Mouse (Mus musculus): Measurements from ENCODE around the gene Rapgef1.
A peak's percentile ranks its signal among the peaks of the same experiment; 100 is the strongest.

Rapgef1 gene

DNA sequence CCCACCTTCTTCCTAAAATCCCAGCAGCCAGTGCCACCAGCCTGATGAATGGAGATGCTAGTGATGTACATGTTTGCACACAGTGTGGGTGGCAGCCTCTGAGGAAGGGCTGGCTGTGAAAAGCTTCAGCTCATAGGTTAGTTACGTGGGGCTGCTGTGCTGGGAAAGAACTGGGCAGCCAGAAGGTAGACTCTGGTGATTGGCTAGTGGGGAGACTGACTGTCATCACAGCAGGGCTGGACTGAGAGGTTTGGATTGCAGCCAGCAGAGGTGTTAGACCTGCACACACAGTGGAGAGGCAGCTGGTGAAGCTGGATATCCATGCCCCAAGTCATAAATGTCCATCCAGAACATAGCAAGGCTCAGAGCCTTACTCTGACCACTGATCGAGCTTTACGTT is 27.1 kb downstream of the Rapgef1 start:
- no peak for DNase-seq

DNA sequence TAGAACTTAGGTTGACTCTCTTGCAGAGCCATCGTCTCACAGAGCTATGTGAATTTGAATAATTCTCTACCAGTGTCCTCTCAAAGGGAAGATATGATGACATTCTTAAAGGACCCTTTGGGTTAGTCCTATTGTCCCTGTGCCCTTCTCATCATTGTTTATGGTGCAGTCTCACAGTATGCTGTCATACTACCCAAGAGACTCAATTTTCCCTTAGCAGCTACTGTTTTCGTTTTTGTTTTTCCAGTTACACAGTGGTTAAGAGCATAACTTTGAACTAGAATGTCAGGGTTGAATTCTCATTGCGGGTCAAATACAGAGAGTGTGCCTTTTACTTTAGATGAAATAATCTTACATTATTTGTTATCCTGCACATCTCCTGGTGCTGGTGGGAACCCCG is 27.6 kb downstream of the Rapgef1 start:
- DNase-seq = no peak

DNA sequence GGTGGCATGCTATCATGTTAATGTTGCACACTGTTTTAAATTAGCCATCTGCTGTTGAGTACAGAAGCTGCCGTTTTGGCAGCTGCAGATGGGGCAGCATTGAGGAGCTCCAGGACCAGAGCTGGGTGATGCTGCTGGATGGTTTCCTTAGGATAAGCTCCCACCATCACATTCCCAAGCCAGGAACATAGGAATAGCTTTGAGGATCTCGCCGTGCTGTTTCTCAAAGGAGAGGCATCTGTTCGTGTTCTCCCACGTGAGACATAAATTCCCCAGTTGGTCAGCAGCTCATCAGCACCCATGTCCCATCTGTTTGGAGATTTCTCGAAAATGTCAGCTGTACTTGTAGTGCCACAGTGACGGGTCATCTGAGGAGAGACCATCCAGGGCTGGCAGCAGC is 28.3 kb downstream of the Rapgef1 start:
- DNase-seq = no peak

DNA sequence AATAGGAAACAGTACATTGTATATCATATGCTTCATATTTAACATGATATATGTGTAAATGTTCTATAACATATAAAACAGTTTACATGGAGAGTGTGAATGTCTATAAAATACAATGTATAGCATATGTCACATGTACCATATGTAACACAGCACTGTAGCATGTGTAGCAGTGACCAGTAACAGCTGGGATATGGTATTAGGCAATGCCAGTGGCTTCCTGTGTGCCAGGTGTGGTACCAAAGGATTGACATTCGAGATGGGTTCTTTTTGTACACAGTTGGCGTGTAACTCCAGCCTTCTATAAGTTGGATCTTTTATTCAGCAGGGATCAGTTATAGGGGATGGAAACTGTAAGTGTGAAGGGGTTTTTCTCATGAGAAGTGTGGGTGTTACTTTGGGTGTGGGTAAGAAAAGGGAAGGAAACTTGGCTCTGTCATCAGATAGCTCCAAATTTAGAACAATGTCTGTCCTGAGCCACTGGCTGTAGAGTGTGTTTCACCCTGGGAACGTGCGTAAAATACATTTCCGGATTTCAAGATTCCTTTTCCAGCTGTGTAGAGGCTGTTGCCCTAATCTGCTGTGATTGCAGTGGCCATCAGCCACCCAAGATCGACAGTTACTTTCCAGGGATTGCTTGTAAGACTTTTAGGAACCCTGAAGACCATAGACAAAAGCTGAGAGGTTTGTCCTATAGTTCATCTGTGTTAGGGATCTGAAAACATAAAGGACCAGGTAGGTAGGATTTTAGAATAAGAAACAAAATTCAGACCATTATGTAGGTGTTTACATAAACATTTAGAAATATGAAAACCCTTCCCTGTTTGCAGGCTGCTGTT is 29.7 kb downstream of the Rapgef1 start:
- DNase-seq = no peak

DNA sequence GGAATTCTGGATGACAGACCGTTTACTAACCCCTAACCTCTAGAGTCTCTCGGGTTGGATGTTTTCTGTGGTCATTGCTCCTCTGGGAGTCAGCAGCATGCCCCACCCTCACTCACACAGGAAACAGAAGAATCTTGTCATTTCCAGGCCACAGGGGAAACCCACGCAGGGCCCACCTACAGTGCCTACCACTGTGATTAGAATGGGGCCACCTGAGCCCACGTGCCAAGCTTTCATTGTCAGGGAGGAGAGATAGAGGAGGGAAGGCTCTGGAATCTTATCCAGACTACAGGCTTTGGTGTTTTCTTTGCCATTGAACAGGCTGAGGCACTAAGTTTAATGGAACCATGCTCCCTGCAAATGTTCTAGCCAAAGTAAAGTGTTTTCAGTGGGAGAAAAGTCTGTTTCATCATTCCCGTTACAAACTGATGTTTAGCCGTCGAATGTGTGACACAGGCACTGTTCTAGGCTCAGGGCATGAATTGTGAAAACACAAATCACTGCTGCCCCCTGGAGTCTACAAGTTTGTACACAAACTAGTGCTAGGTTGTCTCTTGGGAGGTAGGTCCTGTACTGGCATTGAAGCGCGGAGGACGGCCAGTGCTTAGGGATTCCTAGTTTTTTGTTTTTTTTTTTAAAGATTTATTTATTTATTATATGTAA is 30.4 kb downstream of the Rapgef1 start:
- DNase-seq = peak; percentile 51 to 52

DNA sequence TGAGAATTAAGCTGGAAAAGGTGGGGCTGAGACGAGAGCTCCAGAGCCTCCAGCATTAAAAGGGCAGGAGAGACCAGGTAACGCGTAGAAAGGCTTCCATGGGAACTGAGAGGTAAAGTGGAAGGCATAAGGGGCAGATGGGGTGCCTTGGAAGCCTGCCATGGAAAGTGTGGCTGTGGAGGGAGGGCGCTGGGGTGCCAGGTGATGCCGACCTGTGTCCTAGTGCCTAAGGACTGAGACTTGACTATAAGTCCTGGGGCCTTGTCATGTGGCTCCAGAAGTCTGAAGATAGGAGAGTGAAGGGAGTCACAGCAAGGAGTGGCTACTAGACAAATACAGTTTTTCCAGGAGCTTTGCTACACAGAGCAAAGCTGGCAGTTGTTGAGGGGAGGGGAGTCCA is 32.4 kb downstream of the Rapgef1 start:
- no peak for DNase-seq

DNA sequence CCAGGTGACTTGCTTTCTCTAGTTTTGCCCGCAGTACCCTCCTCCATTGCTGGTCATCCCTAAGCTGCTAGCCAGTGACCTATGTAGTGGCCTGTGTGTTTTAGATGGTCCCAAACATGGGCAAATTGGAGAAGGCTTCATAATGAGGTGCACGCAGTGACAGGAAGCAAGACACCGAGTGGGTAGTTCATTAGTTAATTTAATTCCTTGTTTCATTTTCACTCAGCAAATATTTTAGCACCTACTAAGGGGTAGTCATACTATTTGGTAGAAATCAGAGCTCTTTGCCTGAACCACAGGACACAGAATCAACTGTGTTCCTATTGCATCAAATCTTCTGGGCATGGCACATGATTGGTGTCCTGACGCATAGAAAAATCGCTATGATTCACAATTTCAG is 35.9 kb downstream of the Rapgef1 start:
- no peak for DNase-seq

DNA sequence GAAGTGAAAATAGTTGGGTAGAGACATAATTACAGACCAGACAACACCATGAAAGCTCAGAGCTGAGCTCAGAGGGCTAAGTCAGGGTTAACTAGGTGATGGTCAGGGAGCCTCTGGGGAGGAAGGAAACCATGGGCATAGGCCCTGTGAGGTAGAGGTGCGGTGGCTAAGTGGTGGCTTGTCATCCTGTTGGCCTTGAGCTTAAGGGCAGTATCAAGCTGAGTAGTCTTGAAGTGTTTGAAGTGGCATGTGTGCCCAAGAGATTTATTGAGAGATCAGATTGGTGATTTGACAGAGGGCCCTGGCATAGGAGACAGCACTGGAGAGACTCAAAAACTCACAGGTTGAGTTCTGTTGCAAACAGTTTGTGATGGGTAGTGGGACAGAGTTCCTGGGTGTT is 36.6 kb downstream of the Rapgef1 start:
- no peak for DNase-seq

DNA sequence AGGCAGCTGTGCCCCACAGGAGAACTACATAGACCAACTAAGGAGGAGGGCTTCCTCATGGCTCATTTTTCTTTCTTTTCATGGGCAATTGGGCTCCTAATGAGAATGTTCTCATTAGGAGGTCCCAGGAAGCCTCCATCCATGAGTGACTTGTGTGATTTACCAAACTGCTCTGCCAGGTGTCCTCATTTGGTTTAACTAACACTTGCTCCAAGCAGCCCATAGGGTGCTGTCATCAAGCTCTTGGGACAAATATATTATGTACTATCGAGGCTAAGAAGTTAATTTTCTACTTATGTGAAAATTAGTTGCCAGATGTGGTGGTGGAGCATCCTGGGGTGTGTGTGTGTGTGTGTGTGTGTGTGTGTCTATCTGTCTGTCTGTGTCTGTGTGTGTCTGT is 37.6 kb downstream of the Rapgef1 start:
- DNase-seq = no peak

DNA sequence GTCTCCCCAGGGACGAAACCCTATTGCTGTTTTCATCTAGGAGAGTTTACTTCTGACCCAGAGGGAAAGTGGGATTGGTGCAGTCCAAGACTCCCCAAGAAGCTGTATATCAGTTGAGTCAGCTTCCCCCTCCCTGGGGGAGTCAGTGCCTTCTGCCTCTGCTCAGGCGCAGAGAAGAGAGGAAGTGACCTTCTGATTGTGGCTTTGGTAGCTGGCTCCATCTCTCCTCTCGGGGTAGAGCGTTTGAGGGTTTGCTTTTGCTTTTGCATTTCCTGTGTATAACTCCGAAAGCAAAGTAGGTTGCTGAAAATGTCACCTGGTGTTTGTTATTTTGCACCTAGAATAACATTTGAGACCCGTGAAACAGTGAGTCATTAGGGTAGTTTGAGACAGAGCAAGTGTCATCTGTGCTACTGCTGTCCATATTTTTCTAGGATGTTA is 42.3 kb downstream of the Rapgef1 start:
- DNase-seq = peak; percentile 74 to 83

DNA sequence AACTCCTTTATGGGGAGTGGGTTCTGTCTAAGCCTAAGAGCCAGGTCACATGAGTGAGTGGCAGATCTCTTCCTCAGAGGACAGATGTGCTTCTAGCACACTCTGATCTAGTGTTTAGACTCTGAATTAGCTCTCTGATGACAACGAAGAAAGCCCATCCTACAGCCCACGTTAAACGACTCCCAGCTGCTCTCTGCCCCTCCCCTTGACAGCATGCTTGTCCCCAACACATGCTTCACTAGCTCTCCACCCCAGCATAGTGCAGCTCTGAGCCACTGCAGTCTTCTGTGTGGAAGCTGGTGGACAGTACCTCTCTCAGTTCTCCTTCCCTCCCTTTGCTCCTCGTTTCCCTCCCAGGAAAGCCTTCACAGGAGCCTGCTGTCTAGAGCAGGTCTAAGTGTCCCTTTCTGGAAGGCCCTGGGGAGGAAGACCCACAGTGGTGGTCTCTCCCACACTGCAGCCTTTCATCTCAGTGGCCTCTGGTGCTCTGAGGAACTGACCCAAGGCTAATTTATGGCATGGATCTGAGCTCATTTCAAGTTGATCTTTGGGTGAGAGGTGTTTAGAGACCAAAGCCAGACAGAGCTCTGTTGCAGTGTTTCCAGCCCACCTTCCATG is 43.8 kb downstream of the Rapgef1 start:
- DNase-seq = peak; percentile 43 to 55

DNA sequence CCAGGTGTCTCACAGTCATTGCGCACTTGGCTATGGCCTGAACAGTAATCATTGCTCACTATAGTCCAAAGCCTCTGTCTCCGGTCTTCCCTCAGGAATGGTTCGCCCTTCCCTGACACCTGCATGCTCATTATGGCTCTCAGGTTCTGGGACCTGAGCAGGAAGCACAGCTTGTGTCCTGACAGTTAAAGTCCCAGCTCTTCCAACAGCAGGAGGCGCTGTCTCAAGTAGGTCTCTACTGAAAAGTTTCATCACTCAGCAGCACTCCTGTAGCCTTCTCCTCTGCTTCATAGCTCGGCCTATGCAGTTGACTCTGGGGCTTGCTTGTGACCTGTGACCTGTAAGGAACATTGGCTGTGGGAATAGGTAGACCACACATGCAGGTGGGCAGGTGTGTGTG is 45.9 kb downstream of the Rapgef1 start:
- peak; percentile 63 to 64 for DNase-seq

DNA sequence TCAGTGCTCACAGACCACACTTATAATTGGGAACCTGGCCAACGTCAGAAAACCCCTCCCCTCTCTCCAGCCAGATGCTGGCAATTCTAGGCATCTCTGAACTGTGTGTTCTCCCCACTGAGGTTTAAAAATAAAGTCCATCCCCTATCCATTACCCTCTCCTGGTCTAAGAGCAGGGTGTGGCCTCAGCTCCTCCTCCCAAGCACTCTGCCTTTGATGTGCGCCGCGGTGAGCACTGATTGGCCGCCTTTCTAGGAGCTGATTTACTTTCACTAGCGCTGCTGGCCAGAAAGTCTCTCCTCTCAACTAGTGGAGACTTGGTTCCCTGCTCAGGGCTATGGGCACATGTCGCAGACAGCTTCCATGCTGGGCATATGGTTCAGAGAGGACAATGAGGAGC is 47.1 kb downstream of the Rapgef1 start:
- DNase-seq = peak in 1 of 2 experiments; percentile 54

DNA sequence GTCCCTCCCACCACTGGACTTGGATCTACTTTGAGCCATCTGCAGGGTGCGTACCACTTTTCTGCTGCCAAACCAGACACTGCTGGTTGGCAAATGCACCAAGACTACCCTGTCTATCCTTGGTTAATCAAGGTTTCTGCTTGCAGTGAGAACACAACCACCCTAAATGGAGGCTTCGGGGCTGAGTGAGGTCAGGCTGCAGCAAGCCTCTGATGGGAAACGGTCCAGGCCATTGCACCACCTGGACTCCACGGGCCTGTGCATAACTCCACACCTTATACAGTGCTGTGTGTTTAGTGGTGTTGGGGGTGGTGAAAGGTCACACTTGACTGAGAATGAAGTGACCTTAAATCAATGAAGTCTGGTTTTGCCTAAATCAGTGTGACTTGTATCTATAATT is 47.6 kb downstream of the Rapgef1 start:
- DNase-seq = no peak

DNA sequence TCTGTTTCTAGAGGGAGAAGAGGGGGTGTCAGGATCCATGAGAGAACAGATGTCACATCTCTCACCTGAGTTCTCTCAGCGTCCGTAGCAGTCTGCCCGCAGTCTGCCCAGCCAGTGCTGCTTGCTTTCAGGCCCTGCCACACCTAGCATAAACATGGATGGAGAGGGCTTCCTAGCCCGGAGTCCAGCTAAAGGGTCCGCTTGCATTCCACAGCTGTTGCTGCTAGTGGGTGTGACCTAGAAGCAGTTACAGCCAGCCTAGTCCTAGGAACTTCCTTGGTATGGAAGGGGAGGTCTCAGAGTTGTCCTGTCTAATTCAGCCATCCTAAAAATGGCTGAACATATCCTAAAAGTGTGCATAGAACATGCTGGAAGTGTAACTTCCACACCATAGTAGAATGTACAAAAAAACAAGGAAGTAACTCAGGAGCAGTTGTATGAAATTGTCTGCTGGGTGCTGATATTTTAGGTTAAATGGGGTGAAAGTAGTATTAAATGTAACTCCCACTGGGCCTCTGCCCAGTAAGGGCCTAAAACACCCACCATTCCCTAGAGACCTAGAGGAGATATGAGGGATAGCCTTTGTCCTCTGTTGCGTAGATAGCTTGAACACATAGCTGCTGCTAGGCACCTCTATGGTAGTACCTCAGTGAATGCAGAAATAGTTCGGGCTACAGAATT is 48.6 kb downstream of the Rapgef1 start:
- no peak for DNase-seq

DNA sequence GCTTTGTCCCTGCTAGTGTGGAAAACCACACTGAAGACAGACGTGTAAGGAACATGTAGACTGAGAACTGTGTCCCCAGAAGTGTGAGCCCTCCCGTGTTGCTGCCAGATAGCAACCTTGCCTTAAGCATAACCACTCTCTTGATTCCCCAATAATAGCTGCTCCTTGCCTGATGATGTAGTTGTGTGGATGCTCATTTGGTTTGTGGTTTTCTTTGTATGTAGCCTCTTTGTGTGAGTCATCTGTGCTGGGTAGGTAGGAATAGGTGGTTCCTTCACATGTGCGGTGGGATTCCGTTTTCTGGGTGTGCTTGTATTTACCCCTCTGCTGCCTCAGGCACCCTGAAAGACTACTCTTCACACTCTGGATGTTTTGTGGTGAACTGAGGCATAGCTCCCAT is 49.4 kb downstream of the Rapgef1 start:
- no peak for DNase-seq

DNA sequence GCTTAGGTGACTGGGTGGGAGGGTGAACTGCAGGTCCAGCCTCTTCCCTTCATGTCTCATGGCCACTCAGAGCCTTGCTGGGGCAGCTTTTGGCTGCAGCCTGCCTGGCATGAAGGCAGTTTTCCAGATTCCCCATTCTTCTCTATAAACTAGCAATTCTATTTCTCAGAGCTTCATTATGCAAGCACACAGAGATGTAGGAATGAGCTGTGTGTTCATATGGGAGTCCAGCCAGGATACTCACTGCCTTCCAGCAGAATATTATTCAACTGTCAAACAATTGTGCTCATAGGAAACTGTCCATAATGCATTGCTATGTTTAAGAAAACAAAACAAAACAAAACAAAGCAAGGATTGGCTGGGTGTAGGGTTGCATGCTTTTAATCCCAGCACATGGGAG is 50.2 kb downstream of the Rapgef1 start:
- no peak for DNase-seq

DNA sequence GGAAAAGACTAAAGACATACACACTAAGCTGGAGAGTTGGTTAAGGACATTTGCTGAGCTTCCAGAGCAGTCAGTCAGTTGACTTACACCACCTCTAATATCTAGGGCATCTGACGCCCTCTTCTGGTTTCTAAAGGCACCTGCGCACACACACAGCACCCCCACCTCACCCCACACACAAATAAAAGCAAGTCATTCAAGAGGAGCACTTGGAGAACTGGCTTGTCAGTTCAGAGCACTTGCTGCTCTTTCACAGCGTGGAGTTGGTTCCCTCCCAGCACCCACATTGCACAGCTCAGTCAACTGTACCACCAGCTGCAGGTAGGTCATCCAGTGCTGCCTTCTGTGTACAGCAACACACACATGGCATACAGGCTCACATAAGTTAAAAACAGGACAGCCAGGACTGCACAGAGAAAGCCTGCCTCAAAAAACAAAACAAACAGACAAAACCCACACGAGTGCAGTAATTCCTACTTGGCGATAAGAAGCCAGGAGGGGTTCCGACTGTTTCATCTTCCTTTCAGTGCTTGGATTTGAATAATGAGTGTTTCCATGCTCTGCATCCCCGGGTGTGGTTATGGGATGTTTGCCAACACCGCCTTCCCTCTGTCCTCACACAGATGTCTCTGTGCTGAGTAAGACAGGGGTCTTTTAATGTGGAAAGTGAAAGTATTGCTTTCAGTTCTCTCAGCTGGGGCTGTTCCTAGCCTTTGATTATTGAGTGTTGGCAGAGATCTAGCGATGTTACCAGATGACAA is 50.9 kb downstream of the Rapgef1 start:
- DNase-seq = peak; percentile 77 to 85

DNA sequence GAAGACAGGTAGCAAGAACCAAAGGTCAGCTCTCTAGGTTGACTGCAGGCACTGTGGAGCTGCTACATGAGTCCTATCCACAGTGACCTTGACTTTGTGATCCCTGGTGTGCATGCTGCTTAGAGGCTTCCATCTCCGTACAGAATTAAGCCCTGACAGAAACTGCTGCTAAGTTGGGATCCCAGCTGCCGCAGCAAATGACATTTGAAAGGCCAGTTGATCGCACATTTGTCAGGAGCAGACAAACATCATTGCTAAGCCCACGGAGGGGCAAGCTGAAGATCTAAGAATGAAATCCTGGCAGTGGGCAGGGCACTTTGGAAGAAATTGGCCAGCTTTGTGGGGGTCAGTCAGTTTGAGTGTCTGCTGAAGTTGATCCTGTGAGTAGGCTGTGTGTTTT is 51.9 kb downstream of the Rapgef1 start:
- no peak for DNase-seq

DNA sequence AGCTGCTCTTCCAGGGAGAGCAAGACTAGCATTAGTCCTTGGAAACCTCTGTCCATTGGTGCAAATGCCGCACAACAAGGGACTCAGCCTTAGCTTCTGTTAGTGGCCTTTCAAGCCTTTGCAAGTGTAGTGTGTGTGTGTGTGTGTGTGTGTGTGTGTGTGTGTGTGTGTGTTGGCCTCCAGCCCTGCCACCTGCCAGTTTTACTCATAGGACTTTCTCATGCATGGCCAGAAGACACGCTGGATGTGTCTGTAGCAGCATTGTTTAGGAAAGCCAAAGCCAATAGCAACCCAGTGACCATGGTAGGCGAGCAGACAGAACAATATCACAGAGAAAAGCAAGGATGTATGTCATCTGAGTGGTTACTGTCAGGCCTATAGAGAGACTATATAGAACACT is 52.3 kb downstream of the Rapgef1 start:
- no peak for DNase-seq

DNA sequence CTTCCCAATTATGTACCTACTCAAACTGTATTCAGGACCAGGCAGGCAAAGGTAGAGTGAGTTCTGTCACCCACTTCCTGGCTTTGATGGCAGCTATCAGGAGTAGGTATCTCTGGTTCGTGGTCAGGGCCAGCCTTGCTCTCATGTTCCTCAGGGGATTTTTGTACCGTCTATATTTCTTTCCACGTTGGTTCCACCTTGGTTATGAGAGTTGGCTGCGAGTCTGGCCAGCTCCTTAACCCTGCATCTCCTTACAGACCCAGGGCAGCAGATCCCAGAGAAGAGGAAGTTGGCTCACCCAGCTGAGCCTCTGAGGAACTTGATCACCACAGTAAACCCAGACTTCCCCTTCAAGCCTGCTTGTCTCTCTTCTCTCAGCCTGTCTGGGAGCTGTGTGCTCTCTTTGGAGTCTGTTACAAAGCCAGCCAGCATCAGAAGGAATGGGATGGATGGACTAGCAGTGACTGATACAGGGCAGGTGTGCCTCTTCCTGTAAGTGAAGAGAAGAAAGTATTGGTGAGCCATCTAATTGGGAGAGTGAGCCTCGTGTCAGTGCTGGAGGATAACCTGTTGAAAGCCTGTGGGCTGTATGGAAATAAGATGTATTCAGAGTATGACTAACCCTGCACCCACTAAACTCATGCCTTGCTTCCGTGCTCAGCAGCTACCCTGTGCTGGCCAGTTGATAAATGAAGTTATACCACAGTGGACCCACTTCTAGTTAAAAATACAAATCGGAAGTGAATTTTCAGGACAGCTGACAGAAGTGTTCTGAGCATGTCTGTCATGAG is 53.4 kb downstream of the Rapgef1 start:
- peak; percentile 56 for DNase-seq

DNA sequence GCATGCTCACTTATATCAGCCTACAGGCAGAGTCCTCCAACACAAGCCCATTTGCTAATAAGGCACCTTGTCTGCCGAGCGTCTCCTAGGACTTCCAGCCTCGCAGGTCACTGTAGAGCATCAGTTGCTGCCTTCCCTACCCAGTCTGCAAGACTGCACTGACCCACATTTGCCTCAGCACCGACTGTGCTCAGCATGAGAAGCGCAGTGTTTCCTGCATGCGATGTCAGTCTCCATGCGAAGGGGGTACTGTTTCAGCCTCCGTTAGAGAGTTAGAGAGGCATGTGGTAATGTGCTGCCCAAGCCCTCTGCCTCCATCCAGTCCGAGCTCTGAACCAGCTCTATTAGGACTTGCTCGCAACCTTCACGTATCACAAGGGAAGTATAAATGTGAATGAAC is 54.6 kb downstream of the Rapgef1 start:
- peak in 1 of 2 experiments; percentile 41 for DNase-seq
